Mouse (Mus musculus): ENCODE measurements around the gene Btbd8.

The Btbd8 gene

GRCm38 (mm10) chr5:107521897-107522296, 84.1 kb downstream of the Btbd8 start:
- DNase-seq = no peak

GRCm38 (mm10) chr5:107524281-107524680, 86.5 kb downstream of the Btbd8 start:
- no peak for DNase-seq

GRCm38 (mm10) chr5:107528856-107529255, 91.1 kb downstream of the Btbd8 start:
- no peak for DNase-seq

- DNase-seq = no peak
These were observed 95.8 kb downstream of the Btbd8 start for GRCm38 (mm10) chr5:107533590-107533989.

- no peak for DNase-seq
These were observed 96.8 kb downstream of the Btbd8 start, which contains the start of gene 1700028K03Rik for GRCm38 (mm10) chr5:107534581-107534980. Gene 1700028K03Rik (plus strand): TSS chr5:107534709.

- no peak for DNase-seq
These were observed 103.9 kb downstream of the Btbd8 start for GRCm38 (mm10) chr5:107541696-107542095.

- no peak for DNase-seq
These were observed 108.1 kb downstream of the Btbd8 start for GRCm38 (mm10) chr5:107545927-107546326.

GRCm38 (mm10) chr5:107547955-107548354, 110.2 kb downstream of the Btbd8 start:
- no peak for DNase-seq

GRCm38 (mm10) chr5:107548444-107548843, 110.6 kb downstream of the Btbd8 start:
- no peak for DNase-seq

- DNase-seq = no peak
These were observed 116.5 kb downstream of the Btbd8 start for GRCm38 (mm10) chr5:107554336-107554735.

- DNase-seq = no peak
These were observed 119.2 kb downstream of the Btbd8 start for GRCm38 (mm10) chr5:107556969-107557368.
